Mouse (Mus musculus) embryonic fibroblast, embryonic 13.5 days (primary cell): ENCODE measurements at regions not wholly inside any gene's neighbourhood (a gene's known extent, or its start where the extent isn't known, plus 50 kb on each side); places are given as distances from the start of the nearest gene placed in this dataset.

Experiments
- CTCF ChIP-seq: IDR thresholded peaks from 2 replicates; pipeline ENCODE4 v1.5.1; 2011; ENCODE audit warnings: mild to moderate bottlenecking, control low read depth, low read length, moderate library complexity, borderline replicate concordance; ENCODE audit not compliant: insufficient read depth
- POLR2A ChIP-seq: IDR thresholded peaks from 2 replicates; pipeline ENCODE4 v1.6.1; 2011; ENCODE audit warnings: low read depth, mild to moderate bottlenecking, control low read depth, low read length, moderate library complexity

GRCm38 (mm10) chr14:46546146-46546545 is 155.7 kb upstream of the Bmp4 start:
- TF ChIP-seq CTCF (no peak), POLR2A (no peak)
